Comparison of ENCODE assay signal across 7 mouse cellular contexts in genomic region chr1:128243627-128243995, GRCm38 (mm10). TPM values are rescaled to one million over a fixed set of nuclear protein-coding genes. Genes with fewer than 3 reads are reported as not detected.
DNase-seq lines count a peak whose midpoint lies in the region; ATAC-seq and TF ChIP-seq lines count a peak whose summit lies in the region.

TSS of gene Ubxn4 (plus strand) at chr1:128243964.

- TF ChIP-seq POLR2A in embryonic fibroblast, embryonic 13.5 days (IDR thresholded peaks at IDR 0.05; ENCODE audit: low read depth, low read length), result no peak
- TF ChIP-seq POLR2A in myocyte (IDR thresholded peaks at IDR 0.05; ENCODE audit: insufficient read length, low read depth), result no peak

- no peak for DNase-seq in urinary bladder, adult 2 months (ENCODE audit: low spot score)
- DNase-seq in urinary bladder, postnatal 4 days (ENCODE audit: low spot score in 2 of 2), result no peak
- no peak for DNase-seq in heart, postnatal 0 days (ENCODE audit: low spot score)
- DNase-seq in left cerebral cortex, postnatal 25 days (ENCODE audit: low spot score in 2 of 2), result no peak
- DNase-seq in cerebellum, adult 9-11 months, result no peak

- H3K4me1 ChIP-seq in embryonic fibroblast, embryonic 13.5 days (ENCODE audit: control insufficient read depth, insufficient read depth, low read length), result peaks cover 3% of the 10 kb centered on the region; the same call in 1 of the 2 replicates
- peaks cover 13% of the 10 kb centered on the region for H3K4me1 ChIP-seq in heart, postnatal 0 days (ENCODE audit: control insufficient read depth, insufficient read depth)

- TF ChIP-seq EP300 in heart, postnatal 0 days (IDR thresholded peaks at IDR 0.05; ENCODE audit: low read depth), result no peak

- H3K4me3 ChIP-seq in embryonic fibroblast, embryonic 13.5 days (ENCODE audit: insufficient read depth, low read length), result peak within 1 kb of the TSS; percentile 83
- peak within 1 kb of the TSS; percentile 73 for H3K4me3 ChIP-seq in heart, postnatal 0 days (ENCODE audit: low read depth, low read length)
- H3K4me3 ChIP-seq in myocyte, result peak within 1 kb of the TSS; percentile 85

- no peak for TF ChIP-seq CTCF in embryonic fibroblast, embryonic 13.5 days (IDR thresholded peaks at IDR 0.05; ENCODE audit: borderline replicate concordance, insufficient read depth, low read length)
- no peak for TF ChIP-seq CTCF in heart, postnatal 0 days (IDR thresholded peaks at IDR 0.05; ENCODE audit: low read depth)

- H3K27ac ChIP-seq in embryonic fibroblast, embryonic 13.5 days (ENCODE audit: insufficient read depth, low read length), result peak within 1 kb of the TSS; percentile 38
- H3K27ac ChIP-seq in heart, postnatal 0 days (ENCODE audit: low read depth), result peak within 1 kb of the TSS; percentile 95

- H3K79me2 ChIP-seq in myocyte (ENCODE audit: control insufficient read depth, insufficient read depth), result peaks cover 39% of the 10 kb centered on the region

- no peaks in the 10 kb centered on the region; the same call in 1 of the 2 replicates for H3K36me3 ChIP-seq in heart, postnatal 0 days (replicated peaks; ENCODE audit: control insufficient read depth, insufficient read depth, low read length)
- peaks cover 6% of the 10 kb centered on the region for H3K36me3 ChIP-seq in myocyte (ENCODE audit: control insufficient read depth, insufficient read depth)

- peak within 1 kb of the TSS; percentile 93 for H3K4me2 ChIP-seq in heart, postnatal 0 days (ENCODE audit: low read depth, low read length)
- H3K4me2 ChIP-seq in myocyte (ENCODE audit: low read depth), result peak within 1 kb of the TSS; percentile 78

- 8% methylated on average over 10 of the region's 10 CpGs for WGBS in heart, postnatal 0 days

- peak within 1 kb of the TSS; percentile 85 for H3ac ChIP-seq in myocyte (ENCODE audit: control insufficient read depth, insufficient read length)

- H3K9ac ChIP-seq in heart, postnatal 0 days (replicated peaks; ENCODE audit: low read depth, low read length), result peak within 1 kb of the TSS; percentile 88

- H3K9me3 ChIP-seq in heart, postnatal 0 days (replicated peaks; ENCODE audit: control insufficient read depth, low read length), result no peaks in the 10 kb centered on the region

- no peak for ATAC-seq in heart, postnatal 0 days (ENCODE audit: insufficient read depth, low read depth)

- no peaks in the 10 kb centered on the region for H3K27me3 ChIP-seq in heart, postnatal 0 days (ENCODE audit: control insufficient read depth, insufficient read depth, low read length)
- H3K27me3 ChIP-seq in myocyte (ENCODE audit: control insufficient read depth, insufficient read depth, insufficient read length), result no peaks in the 10 kb centered on the region

- intact Hi-C loops in left cerebral cortex, postnatal 25 days (cut with DNase I), result no loop called here

TF ChIP-seq in myocyte, 11 proteins besides CTCF, POLR2A, EP300 and RAD21:
- TF ChIP-seq MAX (IDR thresholded peaks at IDR 0.05; ENCODE audit: low read depth), result no peak
- TF ChIP-seq SRF (IDR thresholded peaks at IDR 0.05; ENCODE audit: control insufficient read depth, insufficient read length, low read depth), result no peak
- no peak for TF ChIP-seq CEBPB (IDR thresholded peaks at IDR 0.05; ENCODE audit: insufficient read depth, poor library complexity, severe bottlenecking)
- no peak for TF ChIP-seq USF1 (IDR thresholded peaks at IDR 0.05; ENCODE audit: low read depth)
- TF ChIP-seq MYOG (IDR thresholded peaks at IDR 0.05; ENCODE audit: control insufficient read depth in 1 of 3, insufficient read depth in 1 of 3, insufficient read length in 2 of 3, low read depth in 2 of 3), result no peak
- TF ChIP-seq REST (IDR thresholded peaks at IDR 0.05; ENCODE audit: insufficient read depth, insufficient read length), result no peak
- TF ChIP-seq E2F4 (IDR thresholded peaks at IDR 0.05; ENCODE audit: insufficient read depth), result no peak
- no peak for TF ChIP-seq TCF3 (IDR thresholded peaks at IDR 0.05; ENCODE audit: insufficient read length, low read depth)
- TF ChIP-seq TCF12 (IDR thresholded peaks at IDR 0.05; ENCODE audit: insufficient read depth, poor library complexity, severe bottlenecking), result no peak

RNA-seq across cellular contexts. Expression of gene Ubxn4, which starts in this region (rescaled TPM):
- polyA plus RNA-seq in urinary bladder, adult 2 months (2012; rRNA removed), result 40.4 and 40.7 TPM in 2 replicates
- polyA plus RNA-seq in embryonic fibroblast, embryonic 13.5 days (2011; ENCODE audit: insufficient read length, low read depth, missing spikeins), result 89.2 and 89.6 TPM in 2 replicates
- total RNA-seq in heart, postnatal 0 days (2014; rRNA removed; ENCODE audit: low replicate concordance), result 22.0 and 71.2 TPM in 2 replicates
- polyA plus RNA-seq in heart, postnatal 0 days (2015; fragmentation: Nextera tagmentation; extraction: Ambion mirVana), result 56.1 and 59.8 TPM in 2 replicates
- 10 to 100 TPM; 45.8 to 48.0 TPM for total RNA-seq in left cerebral cortex, postnatal 25 days (2021)
- 30.1 TPM for polyA plus RNA-seq in myocyte (2012; fragmentation: generic; extraction: Trizol)
